ENCODE assay signal across 9 mouse cellular contexts in the genomic region with DNA sequence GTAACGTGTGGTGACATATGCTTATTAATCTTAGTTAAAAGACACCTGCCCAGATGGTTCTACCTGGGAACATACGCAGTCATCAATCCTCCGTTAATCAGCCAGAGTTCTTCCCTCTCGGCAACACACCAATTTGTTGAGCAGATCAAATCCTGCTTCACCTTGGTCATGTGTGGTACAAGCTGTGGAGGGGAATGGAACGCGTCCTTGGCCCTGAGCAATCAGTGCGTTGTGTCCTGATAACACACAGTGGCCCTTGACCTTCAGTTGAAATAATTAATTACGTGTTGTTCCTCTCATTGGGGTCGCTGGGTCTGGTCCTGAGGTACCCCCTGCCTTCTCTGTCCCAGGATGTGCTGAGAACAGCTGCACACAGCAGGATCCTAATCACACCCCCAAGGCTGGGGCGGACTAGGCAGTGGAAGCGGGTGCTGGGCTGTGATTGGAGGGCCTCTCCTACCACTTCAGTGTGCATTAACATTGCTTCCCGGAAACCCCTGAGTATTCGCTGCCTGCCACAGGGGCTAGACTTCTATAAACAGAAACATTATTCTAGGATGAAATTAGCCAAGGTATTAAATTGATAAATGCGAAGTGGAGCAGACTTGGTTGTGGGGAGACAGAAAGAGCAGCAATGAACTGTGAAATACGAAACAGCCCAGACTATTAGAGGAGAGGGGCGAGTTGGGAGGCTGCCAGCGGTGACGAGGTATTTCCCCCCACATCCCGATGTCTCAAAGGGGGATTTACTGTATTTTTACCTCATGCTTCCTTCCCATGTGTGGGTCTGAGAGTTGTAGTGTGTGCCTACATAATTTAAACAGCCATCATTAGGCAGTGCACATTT.
A peak's percentile ranks its signal among the peaks of the same experiment; 100 is the strongest.
DNase-seq lines count a peak whose midpoint lies in the region; ATAC-seq and TF ChIP-seq lines count a peak whose summit lies in the region.
"Had no signal": no experiment of that assay in that cellular context is flagged by ENCODE, and none has a peak within 500 bp of the region (broad histone marks: within the 10 kb centered on the region; RNA-seq: fewer than 3 reads in every experiment).

No protein-coding gene starts in this region.

- peak; percentile 76 for ATAC-seq in kidney, embryonic 15.5 days (replicated peaks; ENCODE audit: low FRiP score)
- ATAC-seq in hindbrain, embryonic 14.5 days (ENCODE audit: low FRiP score), result peak; percentile 80
- peak; percentile 78 for ATAC-seq in midbrain, postnatal 0 days (ENCODE audit: low FRiP score)
- no peak for ATAC-seq in liver, postnatal 0 days

- H3K4me2 ChIP-seq in kidney, embryonic 15.5 days, result peak overlapping the region; percentile 33
- H3K4me2 ChIP-seq in hindbrain, embryonic 14.5 days (replicated peaks), result peak overlapping the region; percentile 36
- peak overlapping the region; percentile 19 for H3K4me2 ChIP-seq in midbrain, postnatal 0 days (ENCODE audit: low read depth, low read length, poor library complexity, severe bottlenecking)
- no peak overlapping the region for H3K4me2 ChIP-seq in liver, postnatal 0 days (ENCODE audit: low read depth, low read length)

- peaks cover 15% of the 10 kb centered on the region for H3K4me1 ChIP-seq in kidney, embryonic 15.5 days
- H3K4me1 ChIP-seq in forebrain, embryonic 10.5 days, result peaks cover 24% of the 10 kb centered on the region
- H3K4me1 ChIP-seq in hindbrain, embryonic 14.5 days (replicated peaks; ENCODE audit: control insufficient read depth, insufficient read depth, low read length), result peaks cover 26% of the 10 kb centered on the region
- H3K4me1 ChIP-seq in midbrain, postnatal 0 days (ENCODE audit: insufficient read depth, low read length), result peaks cover 10% of the 10 kb centered on the region; the same call in 1 of the 2 replicates
- no peaks in the 10 kb centered on the region for H3K4me1 ChIP-seq in liver, postnatal 0 days (ENCODE audit: insufficient read depth)

- TF ChIP-seq EP300 in liver, postnatal 0 days (IDR thresholded peaks at IDR 0.05; ENCODE audit: low read depth), result no peak

- TF ChIP-seq CTCF in midbrain, postnatal 0 days (IDR thresholded peaks at IDR 0.05), result no peak
- no peak for TF ChIP-seq CTCF in liver, postnatal 0 days (IDR thresholded peaks at IDR 0.05; ENCODE audit: low read depth)

- WGBS in kidney, embryonic 15.5 days, result 45% methylated on average over 19 of the region's 19 CpGs
- 52% methylated on average over 19 of the region's 19 CpGs for WGBS in forebrain, embryonic 10.5 days
- WGBS in hindbrain, embryonic 14.5 days, result 27% methylated on average over 19 of the region's 19 CpGs
- 34% methylated on average over 19 of the region's 19 CpGs for WGBS in midbrain, postnatal 0 days
- WGBS in liver, postnatal 0 days (ENCODE audit: insufficient replicate concordance), result 55% methylated on average over 19 of the region's 19 CpGs

- H3K9ac ChIP-seq in kidney, embryonic 15.5 days, result no peak overlapping the region
- no peak overlapping the region; the same call in 1 of the 2 replicates for H3K9ac ChIP-seq in hindbrain, embryonic 14.5 days
- peak overlapping the region; percentile 2; the same call in 1 of the 2 replicates for H3K9ac ChIP-seq in midbrain, postnatal 0 days (replicated peaks; ENCODE audit: low read length, poor library complexity, severe bottlenecking)
- no peak overlapping the region for H3K9ac ChIP-seq in liver, postnatal 0 days (replicated peaks)

- no peak for DNase-seq in kidney, adult 18-20 months
- peak; percentile 18 for DNase-seq in forebrain, embryonic 10.5 days (ENCODE audit: extremely low spot score, low spot score)
- DNase-seq in hindbrain, embryonic 14.5 days (ENCODE audit: low spot score), result no peak
- peak; percentile 35 for DNase-seq in midbrain, postnatal 0 days (ENCODE audit: low spot score)
- no peak for DNase-seq in liver, postnatal 0 days
- DNase-seq in spleen, adult 18-20 months, result no peak
- DNase-seq in right cerebral cortex, postnatal 14 days, result no peak

- H3K4me3 ChIP-seq in kidney, embryonic 15.5 days (replicated peaks), result no peak overlapping the region
- H3K4me3 ChIP-seq in forebrain, embryonic 10.5 days, result no peak overlapping the region
- no peak overlapping the region for H3K4me3 ChIP-seq in hindbrain, embryonic 14.5 days (replicated peaks; ENCODE audit: low read length)
- H3K4me3 ChIP-seq in midbrain, postnatal 0 days (ENCODE audit: low read depth, low read length), result 0 out of 2 replicates have a peak overlapping the region, but pooled peaks have one; percentile 1
- H3K4me3 ChIP-seq in liver, postnatal 0 days (ENCODE audit: low read depth, low read length), result no peak overlapping the region

- H3K9me3 ChIP-seq in kidney, embryonic 15.5 days (replicated peaks), result no peaks in the 10 kb centered on the region
- H3K9me3 ChIP-seq in forebrain, embryonic 10.5 days, result no peaks in the 10 kb centered on the region
- no peaks in the 10 kb centered on the region for H3K9me3 ChIP-seq in hindbrain, embryonic 14.5 days (ENCODE audit: control insufficient read depth, low read length)
- no peaks in the 10 kb centered on the region for H3K9me3 ChIP-seq in midbrain, postnatal 0 days (ENCODE audit: low read length)
- H3K9me3 ChIP-seq in liver, postnatal 0 days (ENCODE audit: low read length), result no peaks in the 10 kb centered on the region

- no peaks in the 10 kb centered on the region for H3K36me3 ChIP-seq in kidney, embryonic 15.5 days
- no peaks in the 10 kb centered on the region for H3K36me3 ChIP-seq in forebrain, embryonic 10.5 days (replicated peaks)
- no peaks in the 10 kb centered on the region for H3K36me3 ChIP-seq in hindbrain, embryonic 14.5 days (replicated peaks; ENCODE audit: control insufficient read depth, insufficient read depth)
- H3K36me3 ChIP-seq in midbrain, postnatal 0 days (ENCODE audit: insufficient read depth, low read length), result no peaks in the 10 kb centered on the region
- no peaks in the 10 kb centered on the region for H3K36me3 ChIP-seq in liver, postnatal 0 days (replicated peaks; ENCODE audit: insufficient read depth, low read length)
- H3K36me3 ChIP-seq: G1E had no signal

- H3K27me3 ChIP-seq in kidney, embryonic 15.5 days, result no peaks in the 10 kb centered on the region
- no peaks in the 10 kb centered on the region for H3K27me3 ChIP-seq in forebrain, embryonic 10.5 days (ENCODE audit: poor library complexity, severe bottlenecking)
- no peaks in the 10 kb centered on the region for H3K27me3 ChIP-seq in hindbrain, embryonic 14.5 days (ENCODE audit: control insufficient read depth, insufficient read depth, low read length)
- H3K27me3 ChIP-seq in midbrain, postnatal 0 days (ENCODE audit: insufficient read depth, low read length), result no peaks in the 10 kb centered on the region
- no peaks in the 10 kb centered on the region for H3K27me3 ChIP-seq in liver, postnatal 0 days (ENCODE audit: insufficient read depth, low read length)

- H3K27ac ChIP-seq in kidney, embryonic 15.5 days, result 0 out of 2 replicates have a peak overlapping the region, but pooled peaks have one; percentile 13
- no peak overlapping the region for H3K27ac ChIP-seq in forebrain, embryonic 10.5 days
- H3K27ac ChIP-seq in hindbrain, embryonic 14.5 days, result peak overlapping the region; percentile 52
- H3K27ac ChIP-seq in midbrain, postnatal 0 days (ENCODE audit: low read depth, low read length), result 0 out of 2 replicates have a peak overlapping the region, but pooled peaks have one; percentile 52
- H3K27ac ChIP-seq in liver, postnatal 0 days (ENCODE audit: low read depth), result no peak overlapping the region

Comparison
In these comparisons a context has a peak if more than half of its experiments do, and no peak if none do; other contexts are left out.
1. H3K27ac ChIP-seq: peak in kidney, embryonic 15.5 days (single experiment), hindbrain, embryonic 14.5 days (single experiment) and midbrain, postnatal 0 days (single experiment); none in forebrain, embryonic 10.5 days (single experiment) and liver, postnatal 0 days (single experiment).
2. DNase-seq: peak in forebrain, embryonic 10.5 days (single experiment) and midbrain, postnatal 0 days (single experiment); none in kidney, adult 18-20 months (single experiment), hindbrain, embryonic 14.5 days (single experiment), liver, postnatal 0 days (single experiment), spleen, adult 18-20 months (0 of 2) and right cerebral cortex, postnatal 14 days (single experiment).